In the genomic region with DNA sequence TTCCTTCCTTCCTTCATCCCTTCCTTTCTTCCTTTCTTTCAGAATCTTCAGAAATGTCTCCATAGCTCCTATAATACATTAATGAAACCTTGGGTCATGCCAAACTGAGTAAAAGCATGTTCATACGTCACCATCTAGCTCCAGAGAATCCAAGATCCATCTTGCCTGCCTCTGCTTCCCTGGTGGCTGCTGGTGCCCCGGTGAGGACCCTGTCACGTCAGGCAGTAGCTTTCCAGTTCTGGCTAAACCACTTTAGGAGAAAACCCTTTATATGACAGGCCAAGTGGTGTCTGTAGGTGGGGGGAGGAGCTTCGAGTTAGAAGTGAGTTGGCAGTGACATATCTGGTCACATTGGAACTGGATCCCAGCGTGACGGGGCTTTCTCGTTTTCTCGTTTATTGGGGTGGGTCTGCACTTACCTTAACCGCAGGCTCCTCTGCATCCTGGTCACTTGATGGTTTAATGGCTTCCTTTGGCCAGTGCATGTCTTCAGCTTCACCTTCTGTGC, we compare ENCODE assay signal across 8 mouse cellular contexts. TPM values are rescaled to one million over a fixed set of nuclear protein-coding genes. Genes with fewer than 3 reads are reported as not detected.
A peak's percentile ranks its signal among the peaks of the same experiment; 100 is the strongest.
DNase-seq lines count a peak whose midpoint lies in the region; ATAC-seq and TF ChIP-seq lines count a peak whose summit lies in the region.

Gene Furin, minus strand, starts transcription at position 249 of the 508 bp plus-strand sequence.

- H3K36me3 ChIP-seq in limb, embryonic 12.5 days, result no peaks in the 10 kb centered on the region
- H3K36me3 ChIP-seq in limb, embryonic 10.5 days, result no peaks in the 10 kb centered on the region
- H3K36me3 ChIP-seq in heart, embryonic 16.5 days (ENCODE audit: control insufficient read depth, insufficient read depth), result no peaks in the 10 kb centered on the region
- H3K36me3 ChIP-seq in megakaryocyte, embryonic 14.5 days (replicated peaks; ENCODE audit: low read length), result peaks cover 4% of the 10 kb centered on the region

- H3K4me2 ChIP-seq in limb, embryonic 12.5 days, result no peak within 1 kb of the TSS
- no peak within 1 kb of the TSS for H3K4me2 ChIP-seq in heart, embryonic 16.5 days (ENCODE audit: low read depth, low read length)

- no peaks in the 10 kb centered on the region for H3K9me3 ChIP-seq in limb, embryonic 12.5 days
- no peaks in the 10 kb centered on the region for H3K9me3 ChIP-seq in limb, embryonic 10.5 days (replicated peaks)
- H3K9me3 ChIP-seq in heart, embryonic 16.5 days (replicated peaks; ENCODE audit: control insufficient read depth, low read length), result no peaks in the 10 kb centered on the region
- H3K9me3 ChIP-seq in megakaryocyte, embryonic 14.5 days, result no peaks in the 10 kb centered on the region

- no peak within 1 kb of the TSS for H3K4me3 ChIP-seq in limb, embryonic 12.5 days (replicated peaks)
- H3K4me3 ChIP-seq in limb, embryonic 10.5 days, result no peak within 1 kb of the TSS
- H3K4me3 ChIP-seq in heart, embryonic 16.5 days (ENCODE audit: low read length), result no peak within 1 kb of the TSS
- H3K4me3 ChIP-seq in megakaryocyte, embryonic 14.5 days (replicated peaks), result peak within 1 kb of the TSS; percentile 98

- no peak for TF ChIP-seq POLR2A in brain, embryonic 14.5 days (IDR thresholded peaks at IDR 0.05; ENCODE audit: borderline replicate concordance, extremely low read depth, insufficient read depth, insufficient read length, poor library complexity, severe bottlenecking)

- no peak within 1 kb of the TSS for H3K9ac ChIP-seq in limb, embryonic 12.5 days (replicated peaks)
- H3K9ac ChIP-seq in heart, embryonic 16.5 days (ENCODE audit: low read length), result no peak within 1 kb of the TSS

- H3K4me1 ChIP-seq in limb, embryonic 12.5 days (replicated peaks), result peaks cover 20% of the 10 kb centered on the region
- H3K4me1 ChIP-seq in limb, embryonic 10.5 days, result peaks cover 23% of the 10 kb centered on the region
- H3K4me1 ChIP-seq in heart, embryonic 16.5 days (ENCODE audit: control insufficient read depth, insufficient read depth, low read length), result peaks cover 27% of the 10 kb centered on the region
- H3K4me1 ChIP-seq in megakaryocyte, embryonic 14.5 days, result peaks cover 66% of the 10 kb centered on the region

- ATAC-seq in limb, embryonic 12.5 days (ENCODE audit: insufficient number of reproducible peaks, insufficient read depth, low FRiP score, low TSS enrichment, low read depth), result no peak
- ATAC-seq in heart, embryonic 16.5 days (replicated peaks; ENCODE audit: extremely low read depth, insufficient read depth, low FRiP score), result no peak

- TF ChIP-seq CTCF in brain, embryonic 14.5 days (IDR thresholded peaks at IDR 0.05; ENCODE audit: borderline replicate concordance, extremely low read depth, insufficient read depth, insufficient read length), result no peak

- H3K27me3 ChIP-seq in limb, embryonic 12.5 days, result peaks cover 17% of the 10 kb centered on the region
- H3K27me3 ChIP-seq in limb, embryonic 10.5 days (ENCODE audit: low read depth, poor library complexity, severe bottlenecking), result peaks cover 26% of the 10 kb centered on the region
- no peaks in the 10 kb centered on the region for H3K27me3 ChIP-seq in heart, embryonic 16.5 days (ENCODE audit: control insufficient read depth, insufficient read depth, low read length)
- H3K27me3 ChIP-seq in megakaryocyte, embryonic 14.5 days (replicated peaks), result peaks cover 41% of the 10 kb centered on the region

- no peak for DNase-seq in limb, embryonic 10.5 days (ENCODE audit: low spot score)
- no peak for DNase-seq in brain, embryonic 14.5 days (ENCODE audit: low read depth)
- DNase-seq in testis, postnatal 10 days (ENCODE audit: low spot score), result no peak
- no peak for DNase-seq in embryo, embryonic 10.5 days (ENCODE audit: low spot score)
- no peak for DNase-seq in kidney, postnatal 10 days

- WGBS in limb, embryonic 12.5 days, result 46% methylated on average over 9 of the region's 9 CpGs
- 60% methylated on average over 9 of the region's 9 CpGs for WGBS in limb, embryonic 10.5 days
- 57% methylated on average over 9 of the region's 9 CpGs for WGBS in heart, embryonic 16.5 days

- H3K27ac ChIP-seq in limb, embryonic 12.5 days, result no peak within 1 kb of the TSS
- no peak within 1 kb of the TSS for H3K27ac ChIP-seq in limb, embryonic 10.5 days
- H3K27ac ChIP-seq in heart, embryonic 16.5 days (ENCODE audit: low read length), result peak within 1 kb of the TSS; percentile 89

RNA-seq across cellular contexts. Expression of gene Furin, which starts in this region (rescaled TPM):
- polyA plus RNA-seq in limb, embryonic 12.5 days (2016; fragmentation: Nextera tagmentation; extraction: Ambion mirVana), result 10.7 and 13.2 TPM in 2 replicates
- polyA plus RNA-seq in limb, embryonic 10.5 days (2016; fragmentation: Nextera tagmentation; extraction: Ambion mirVana), result 8.8 and 9.4 TPM in 2 replicates
- polyA plus RNA-seq in brain, embryonic 14.5 days (2012; rRNA removed), result 13.3 and 22.8 TPM in 2 replicates
- polyA plus RNA-seq in heart, embryonic 16.5 days (2015; fragmentation: Nextera tagmentation; extraction: Ambion mirVana), result 11.0 and 14.3 TPM in 2 replicates
- 72.7 and 125 TPM in 2 replicates for polyA plus RNA-seq in megakaryocyte, embryonic 14.5 days (2012; ENCODE audit: insufficient read depth, low replicate concordance)
